Mouse (Mus musculus) stomach, embryonic 14.5 days (tissue): ENCODE results near the gene Mpzl1. TPM values are rescaled to one million over a fixed set of nuclear protein-coding genes. Genes with fewer than 3 reads are reported as not detected.
A peak's percentile ranks its signal among the peaks of the same experiment; 100 is the strongest.
"Not testable (repeated sequence)": the region's sequence is repeated elsewhere in the genome, so short reads cannot be mapped to it uniquely, and the experiment has no call there.

Experiments
- ATAC-seq: fragments of 200-750 bp; cut with Nextera tagmentation; 2 replicates; pipeline ENCODE4 v1.8.0; 2017; ENCODE audit warnings: low read depth, moderate TSS enrichment; ENCODE audit not compliant: insufficient number of reproducible peaks, insufficient read depth, low FRiP score
- H3K27ac ChIP-seq: fragments of 300-500 bp; sonication (generic); 2 replicates; pipeline ENCODE4 v1.5.1; 2014; ENCODE audit warnings: mild to moderate bottlenecking, low read length, moderate library complexity, mixed read lengths
- H3K27me3 ChIP-seq: fragments of 300-500 bp; sonication (generic); 2 replicates; pipeline ENCODE4 v1.6.1; 2014; ENCODE audit warnings: low read length, control low read depth, mixed read lengths; ENCODE audit not compliant: control insufficient read depth, insufficient read depth
- H3K36me3 ChIP-seq: fragments of 300-500 bp; sonication (generic); 2 replicates; pipeline ENCODE4 v1.6.1; 2014; ENCODE audit warnings: mild to moderate bottlenecking, control low read depth, low read length, moderate library complexity, mixed read lengths; ENCODE audit not compliant: control insufficient read depth, insufficient read depth
- H3K4me1 ChIP-seq: fragments of 300-500 bp; sonication (generic); 2 replicates; pipeline ENCODE4 v1.6.1; 2014; ENCODE audit warnings: low read length, control low read depth, mixed read lengths; ENCODE audit not compliant: control insufficient read depth, insufficient read depth
- H3K4me2 ChIP-seq: fragments of 300-500 bp; sonication (generic); replicated peaks from 2 replicates; pipeline ENCODE4 v1.6.1; 2014; ENCODE audit warnings: low read depth, low read length, control low read depth
- H3K4me3 ChIP-seq: fragments of 300-500 bp; sonication (generic); 2 replicates; pipeline ENCODE4 v1.5.1; 2014; ENCODE audit warnings: low read depth, low read length, control low read depth
- H3K9ac ChIP-seq: fragments of 300-500 bp; sonication (generic); replicated peaks from 2 replicates; pipeline ENCODE4 v1.6.1; 2014; ENCODE audit warnings: low read depth, mild to moderate bottlenecking, control low read depth, low read length, moderate library complexity, mixed read lengths
- H3K9me3 ChIP-seq: fragments of 300-500 bp; sonication (generic); 2 replicates; pipeline ENCODE4 v1.6.1; 2016; ENCODE audit warnings: low read depth, low read length, control low read depth; ENCODE audit not compliant: control insufficient read depth
- WGBS: fragments of 180-500 bp; shearing (Covaris S2); extraction: QIAGEN DNeasy Blood & Tissue Kit; methylation state at CpG from one replicate; pipeline ENCODE4 v1.1.7; 2014; 5-methylcytosine and 5-hydroxymethylcytosine counted together
- polyA plus RNA-seq: library from polyadenylated mRNA; unstranded; fragments of >200 nt; fragmentation: Nextera tagmentation; extraction: Ambion mirVana; gene quantifications from 2 replicates; pipeline ENCODE4 v1.2.1, GENCODE M21; 2014

Mpzl1 gene
- polyA plus RNA-seq, result 201 and 203 TPM in 2 replicates

GRCm38 (mm10) chr1:165634151-165634884, at the start of gene Mpzl1:
Gene Mpzl1, minus strand, starts transcription at chr1:165634538.
- peak within 1 kb of the TSS; percentile 78 for H3K4me3 ChIP-seq
- H3K9ac ChIP-seq, result peak within 1 kb of the TSS; percentile 82
- no peaks in the 10 kb centered on the region for H3K27me3 ChIP-seq
- peak; percentile 99 for ATAC-seq
- peak within 1 kb of the TSS; percentile 98 for H3K27ac ChIP-seq
- peaks cover 31% of the 10 kb centered on the region for H3K4me1 ChIP-seq
- H3K4me2 ChIP-seq, result peak within 1 kb of the TSS; percentile 72
- H3K36me3 ChIP-seq, result no peaks in the 10 kb centered on the region
- WGBS, result 1% methylated on average over 57 of the region's 73 CpGs
- H3K9me3 ChIP-seq, result no peaks in the 10 kb centered on the region

GRCm38 (mm10) chr1:165682056-165682853, 47.9 kb upstream of the Mpzl1 start:
- peaks cover 7% of the 10 kb centered on the region; the same call in 1 of the 2 replicates for H3K4me1 ChIP-seq

GRCm38 (mm10) chr1:165681045-165681794, 46.9 kb upstream of the Mpzl1 start:
- no peaks in the 10 kb centered on the region for H3K27me3 ChIP-seq
- H3K4me1 ChIP-seq, result no peaks in the 10 kb centered on the region
- peak; percentile 31; the same call in 1 of the 2 replicates for ATAC-seq
- H3K27ac ChIP-seq, result no peak overlapping the region
- no peak overlapping the region for H3K4me2 ChIP-seq
- H3K36me3 ChIP-seq, result peaks cover 2% of the 10 kb centered on the region; the same call in 1 of the 2 replicates
- no peaks in the 10 kb centered on the region for H3K9me3 ChIP-seq
- no peak overlapping the region for H3K4me3 ChIP-seq
- 68% methylated on average over 13 of the region's 13 CpGs for WGBS
- H3K9ac ChIP-seq, result no peak overlapping the region

More at GRCm38 (mm10) chr1:165682056-165682853, 47.9 kb upstream of the Mpzl1 start:
- Histone ChIP-seq H3K9ac (no peak overlapping the region), H3K36me3 (peaks cover 2% of the 10 kb centered on the region; the same call in 1 of the 2 replicates), H3K27me3 (no peaks in the 10 kb centered on the region), H3K9me3 (no peaks in the 10 kb centered on the region), H3K4me3 (no peak overlapping the region), H3K4me2 (no peak overlapping the region), H3K27ac (no peak overlapping the region)
- ATAC-seq, result no peak
- WGBS, result 75% methylated on average over 18 of the region's 18 CpGs

GRCm38 (mm10) chr1:165680086-165680485, 45.7 kb upstream of the Mpzl1 start:
- not testable (repeated sequence) for H3K27me3 ChIP-seq, H3K4me2 ChIP-seq, H3K36me3 ChIP-seq, H3K4me1 ChIP-seq, H3K4me3 ChIP-seq, ATAC-seq, H3K9me3 ChIP-seq, H3K27ac ChIP-seq, H3K9ac ChIP-seq

GRCm38 (mm10) chr1:165679618-165679997, 45.3 kb upstream of the Mpzl1 start:
- no peaks in the 10 kb centered on the region for H3K4me1 ChIP-seq

GRCm38 (mm10) chr1:165678861-165679617, 44.7 kb upstream of the Mpzl1 start:
- Histone ChIP-seq H3K27ac (no peak overlapping the region), H3K27me3 (no peaks in the 10 kb centered on the region), H3K4me2 (no peak overlapping the region), H3K4me3 (no peak overlapping the region), H3K4me1 (no peaks in the 10 kb centered on the region), H3K36me3 (peaks cover 2% of the 10 kb centered on the region; the same call in 1 of the 2 replicates), H3K9ac (no peak overlapping the region), H3K9me3 (no peaks in the 10 kb centered on the region)
- ATAC-seq, result no peak
- 79% methylated on average over 15 of the region's 15 CpGs for WGBS

More at GRCm38 (mm10) chr1:165679618-165679997, 45.3 kb upstream of the Mpzl1 start:
- no peak overlapping the region for H3K4me2 ChIP-seq
- H3K36me3 ChIP-seq, result peaks cover 2% of the 10 kb centered on the region; the same call in 1 of the 2 replicates
- no peaks in the 10 kb centered on the region for H3K27me3 ChIP-seq
- H3K9me3 ChIP-seq, result no peaks in the 10 kb centered on the region
- no peak for ATAC-seq
- no peak overlapping the region for H3K9ac ChIP-seq
- H3K27ac ChIP-seq, result no peak overlapping the region
- 44% methylated on average over 3 of the region's 3 CpGs for whole genome bisulfite sequencing
- H3K4me3 ChIP-seq, result no peak overlapping the region

GRCm38 (mm10) chr1:165677558-165677957, 43.2 kb upstream of the Mpzl1 start:
- Histone ChIP-seq H3K9ac (no peak overlapping the region), H3K36me3 (peaks cover 2% of the 10 kb centered on the region; the same call in 1 of the 2 replicates), H3K4me1 (no peaks in the 10 kb centered on the region), H3K4me2 (no peak overlapping the region), H3K4me3 (no peak overlapping the region), H3K27ac (no peak overlapping the region), H3K27me3 (no peaks in the 10 kb centered on the region), H3K9me3 (no peaks in the 10 kb centered on the region)
- no peak for ATAC-seq
- WGBS, result 81% methylated on average over 4 of the region's 4 CpGs
